Mouse (Mus musculus) bone marrow, adult 2 months (tissue): ENCODE results near the gene Gm20721. TPM values are rescaled to one million over a fixed set of nuclear protein-coding genes. Genes with fewer than 3 reads are reported as not detected.

Source experiments
- H3K27ac ChIP-seq: fragments of 200-500 bp; 2 replicates; pipeline ENCODE4 v1.5.1; 2012; ENCODE audit warnings: low read depth, mild to moderate bottlenecking, control low read depth, inconsistent platforms, low read length; ENCODE audit not compliant: control insufficient read depth, poor library complexity, insufficient read depth
- H3K4me1 ChIP-seq: fragments of 200-500 bp; 2 replicates; pipeline ENCODE4 v1.6.1; 2011; ENCODE audit warnings: low read length; ENCODE audit not compliant: control insufficient read depth, insufficient read depth
- H3K4me3 ChIP-seq: fragments of 200-500 bp; replicated peaks from 2 replicates; pipeline ENCODE3; 2011; ENCODE audit warnings: mild to moderate bottlenecking, low read depth, low read length, control low read depth; ENCODE audit not compliant: control insufficient read depth
- CTCF ChIP-seq: fragments of 200-500 bp; IDR thresholded peaks from 2 replicates; pipeline ENCODE4 v1.5.1; 2011; ENCODE audit warnings: low read length, control low read depth; ENCODE audit not compliant: control insufficient read depth, insufficient read depth
- POLR2A ChIP-seq: fragments of 200-500 bp; IDR thresholded peaks from 2 replicates; pipeline ENCODE4 v1.6.1; 2011; ENCODE audit warnings: low read depth, mild to moderate bottlenecking, control low read depth, low read length, borderline replicate concordance; ENCODE audit not compliant: control insufficient read depth
- WGBS: fragments of 180-500 bp; shearing (Covaris S2); methylation state at CpG from one replicate; pipeline ENCODE4 v1.1.7; 2018; 5-methylcytosine and 5-hydroxymethylcytosine counted together
- polyA plus RNA-seq: library from polyadenylated mRNA; stranded (reverse); fragments of >200 nt; gene quantifications from 2 replicates; pipeline ENCODE4 v1.2.4, GENCODE M21; 2011; ENCODE audit warnings: low replicate concordance; ENCODE audit not compliant: missing spikeins, insufficient read depth, insufficient read length

Gene Gm20721
- polyA plus RNA-seq, 1 experiment = not detected

DNA sequence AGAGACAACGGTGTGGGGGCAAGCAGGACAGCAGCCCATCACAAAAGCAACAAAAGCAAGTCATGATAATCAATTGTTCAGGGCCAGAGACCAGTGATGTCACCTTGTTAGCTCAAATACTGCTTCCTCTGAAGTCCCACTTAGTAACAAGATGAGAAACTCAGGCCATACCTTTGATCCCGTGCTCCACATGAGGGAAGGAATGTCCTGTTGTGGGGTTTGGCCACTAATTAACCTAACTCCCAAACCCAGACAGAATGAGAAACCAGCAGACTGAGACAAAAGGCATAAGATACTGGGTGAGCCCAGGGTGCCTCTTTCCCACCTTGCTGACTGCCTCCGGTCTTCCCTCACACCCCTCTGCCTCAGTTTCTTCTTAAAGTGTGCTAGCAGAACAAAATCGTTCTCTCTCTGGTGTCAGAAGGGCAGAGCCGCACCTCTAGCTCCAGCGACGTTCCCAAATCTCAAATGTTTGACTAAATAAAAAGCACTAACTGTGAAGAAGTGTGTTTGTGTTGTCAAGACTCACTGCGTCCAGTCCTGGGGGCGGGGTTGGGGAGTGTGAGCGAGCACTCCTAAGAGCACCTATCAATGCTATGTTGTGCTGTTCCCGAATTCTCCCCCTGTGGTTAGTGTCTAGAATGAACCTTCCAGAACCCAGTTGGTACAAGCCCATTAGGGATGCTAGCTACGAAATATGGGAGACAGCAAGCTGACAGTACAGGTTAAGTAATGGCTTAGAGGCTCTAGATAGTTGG is 57.7 kb downstream of the Gm20721 start:
- TF ChIP-seq CTCF (no peak), POLR2A (no peak)
- Histone ChIP-seq H3K4me3 (no peak overlapping the region), H3K4me1 (peaks cover 1% of the 10 kb centered on the region; the same call in 1 of the 2 replicates), H3K27ac (no peak overlapping the region)
- 61% methylated on average over 12 of the region's 12 CpGs for WGBS

DNA sequence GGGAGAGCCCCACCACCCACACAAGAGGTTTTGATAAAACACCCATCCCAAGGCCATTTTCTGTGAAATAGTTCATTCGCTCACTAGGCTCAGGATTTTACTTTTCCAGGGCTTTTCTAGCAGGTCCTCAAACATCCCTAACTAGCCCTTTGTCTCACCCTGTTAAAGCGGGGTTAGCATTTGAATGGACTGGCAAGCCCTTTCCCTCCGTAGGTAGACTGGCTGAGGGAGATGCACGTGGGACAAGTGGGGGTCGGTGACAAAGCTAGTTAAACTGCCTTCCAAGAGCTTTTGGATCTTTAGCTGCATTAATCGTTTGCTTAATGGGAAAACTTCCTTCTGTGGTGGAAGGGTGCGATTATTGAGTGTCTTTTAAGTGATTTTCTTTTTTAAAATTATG is 58.6 kb downstream of the Gm20721 start:
- TF ChIP-seq POLR2A (no peak), CTCF (no peak)
- H3K4me1 ChIP-seq = peaks cover 1% of the 10 kb centered on the region; the same call in 1 of the 2 replicates
- no peak overlapping the region for H3K4me3 ChIP-seq
- 48% methylated on average over 7 of the region's 7 CpGs for WGBS
- no peak overlapping the region for H3K27ac ChIP-seq

DNA sequence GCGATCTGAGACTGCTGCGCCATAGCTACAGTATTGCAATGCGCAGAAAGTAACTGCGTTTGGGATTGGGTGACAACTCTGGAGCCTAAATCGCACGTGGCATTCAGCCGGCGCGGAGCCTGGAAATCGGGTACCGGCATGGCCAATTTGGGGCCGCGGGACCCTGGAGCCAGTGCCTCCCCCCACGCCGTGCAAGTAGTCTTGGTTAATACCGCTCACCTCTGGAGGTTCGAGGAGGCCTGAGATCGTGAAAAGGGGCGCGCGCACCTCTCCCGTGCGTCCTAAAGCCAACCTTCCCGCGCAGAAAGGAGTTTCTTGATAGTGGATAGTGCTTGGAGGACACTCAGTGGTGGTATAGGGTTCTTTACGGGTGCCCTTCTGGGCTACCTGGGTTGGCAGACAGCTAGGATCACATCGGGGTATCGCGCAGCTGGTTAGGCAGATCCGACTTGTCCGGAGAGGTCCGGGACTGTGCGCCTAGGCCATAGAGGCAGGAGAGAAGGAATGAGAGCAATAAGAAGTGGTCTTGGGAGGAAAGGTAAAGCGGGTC is 60.5 kb downstream of the Gm20721 start:
- WGBS = 50% methylated on average over 34 of the region's 34 CpGs
- Histone ChIP-seq H3K4me3 (no peak overlapping the region), H3K4me1 (peaks cover 1% of the 10 kb centered on the region; the same call in 1 of the 2 replicates), H3K27ac (no peak overlapping the region; the same call in 1 of the 2 replicates)
- TF ChIP-seq CTCF (no peak), POLR2A (no peak)

DNA sequence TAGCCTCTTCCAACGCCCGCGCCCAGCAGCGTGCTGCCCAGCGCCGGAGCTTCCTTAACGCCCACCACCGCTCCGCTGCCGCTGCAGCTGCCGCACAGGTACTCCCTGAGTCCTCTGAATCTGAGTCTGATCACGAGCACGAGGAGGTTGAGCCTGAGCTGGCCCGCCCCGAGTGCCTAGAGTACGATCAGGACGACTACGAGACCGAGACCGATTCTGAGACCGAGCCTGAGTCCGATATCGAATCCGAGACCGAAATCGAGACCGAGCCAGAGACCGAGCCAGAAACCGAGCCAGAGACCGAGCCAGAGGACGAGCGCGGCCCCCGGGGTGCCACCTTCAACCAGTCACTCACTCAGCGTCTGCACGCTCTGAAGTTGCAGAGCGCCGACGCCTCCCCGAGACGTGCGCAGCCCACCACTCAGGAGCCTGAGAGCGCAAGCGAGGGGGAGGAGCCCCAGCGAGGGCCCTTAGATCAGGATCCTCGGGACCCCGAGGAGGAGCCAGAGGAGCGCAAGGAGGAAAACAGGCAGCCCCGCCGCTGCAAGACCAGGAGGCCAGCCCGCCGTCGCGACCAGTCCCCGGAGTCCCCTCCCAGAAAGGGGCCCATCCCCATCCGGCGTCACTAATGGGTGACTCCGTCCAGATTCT is 61.6 kb downstream of the Gm20721 start:
- Histone ChIP-seq H3K4me1 (peaks cover 1% of the 10 kb centered on the region; the same call in 1 of the 2 replicates), H3K27ac (no peak overlapping the region), H3K4me3 (no peak overlapping the region)
- TF ChIP-seq POLR2A = no peak
- TF ChIP-seq CTCF = no peak
- 51% methylated on average over 58 of the region's 58 CpGs for WGBS

DNA sequence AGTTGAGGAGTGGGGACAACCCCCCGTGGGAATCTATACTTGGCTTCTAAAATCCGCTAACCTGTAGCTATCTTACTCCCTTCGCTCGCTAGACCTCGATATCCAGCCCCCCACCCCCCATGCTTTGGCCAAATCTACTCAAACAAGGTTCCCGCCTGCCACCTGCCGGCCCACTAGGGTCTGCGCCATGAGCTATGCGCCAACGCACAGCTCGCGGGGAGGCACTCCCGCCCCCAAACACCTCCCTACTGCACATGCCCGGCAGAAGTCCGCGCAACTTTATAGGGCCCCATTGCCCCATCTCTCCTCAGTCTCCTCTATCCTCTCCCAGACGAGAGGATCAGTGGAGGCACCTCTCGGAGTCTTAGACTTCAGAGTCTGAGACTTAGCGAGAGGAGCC is 62.5 kb downstream of the Gm20721 start, which contains the start of gene Gnas:
Gnas (plus strand) TSS at position 310 of the 400 bp plus-strand sequence.
- TF ChIP-seq POLR2A = no peak
- TF ChIP-seq CTCF = no peak
- Histone ChIP-seq H3K27ac (no peak within 1 kb of the TSS), H3K4me3 (no peak within 1 kb of the TSS), H3K4me1 (no peaks in the 10 kb centered on the region)
- WGBS = 47% methylated on average over 19 of the region's 19 CpGs

DNA sequence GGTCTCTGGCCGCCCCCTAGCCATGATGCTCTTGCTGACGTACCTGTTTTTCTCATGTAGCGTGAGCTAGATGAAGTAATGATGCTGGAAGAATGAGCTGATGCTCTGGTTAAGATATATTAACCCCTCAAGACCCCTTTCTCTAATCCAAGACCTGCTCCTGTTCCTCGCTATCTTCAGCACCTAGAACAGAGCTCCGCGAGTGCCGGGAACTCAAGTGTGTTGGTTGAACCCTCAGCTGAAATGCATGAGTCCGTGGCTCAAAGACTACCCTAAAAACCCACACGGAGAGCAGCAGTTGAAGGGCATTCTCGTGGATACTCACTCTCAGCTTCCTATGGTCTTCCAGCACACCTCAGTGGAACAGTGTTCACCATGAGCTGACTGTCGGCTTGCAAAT is 63.2 kb downstream of the Gm20721 start:
- Histone ChIP-seq H3K27ac (no peak overlapping the region), H3K4me1 (no peaks in the 10 kb centered on the region), H3K4me3 (no peak overlapping the region)
- TF ChIP-seq POLR2A (no peak), CTCF (no peak)
- 51% methylated on average over 11 of the region's 11 CpGs for WGBS

Other genes with a start within 250 kb of the Gm20721 start
- 25.1 and 33.1 TPM in 2 replicates for gene Npepl1, start 236.4 kb downstream of the Gm20721 start, polyA plus RNA-seq
- 159 and 173 TPM in 2 replicates for gene Gnas, start 62.4 kb downstream of the Gm20721 start, polyA plus RNA-seq
- gene Nelfcd, start 69.1 kb upstream of the Gm20721 start, polyA plus RNA-seq = 46.3 and 55.9 TPM in 2 replicates
- 68.9 and 112 TPM in 2 replicates for gene Ctsz, start 92.3 kb upstream of the Gm20721 start, polyA plus RNA-seq
- 36.1 and 60.9 TPM in 2 replicates for gene Tubb1, start 104.0 kb upstream of the Gm20721 start, polyA plus RNA-seq
- gene Atp5e, start 117.4 kb upstream of the Gm20721 start, polyA plus RNA-seq = 214 and 278 TPM in 2 replicates
- 46.1 and 55.5 TPM in 2 replicates for gene Prelid3b, start 126.4 kb upstream of the Gm20721 start, polyA plus RNA-seq